Mouse (Mus musculus) liver, embryonic 11.5 days (tissue): ENCODE measurements around the gene Grm8. TPM values are rescaled to one million over a fixed set of nuclear protein-coding genes. Genes with fewer than 3 reads are reported as not detected.
"Not testable (repeated sequence)": the region's sequence is repeated elsewhere in the genome, so short reads cannot be mapped to it uniquely, and the experiment has no call there.

Source experiments
- ATAC-seq: fragments of 200-750 bp; cut with Nextera tagmentation; replicated peaks from 2 replicates; pipeline ENCODE4 v1.8.0; 2017; ENCODE audit warnings: moderate number of reproducible peaks, mild to moderate bottlenecking, moderate TSS enrichment, moderate library complexity; ENCODE audit not compliant: low FRiP score
- DNase-seq: peaks from one replicate; pipeline ENCODE4 v3.0.0-alpha.2; 2017; ENCODE audit warnings: low spot score
- H3K27ac ChIP-seq: fragments of 300-500 bp; sonication (generic); 2 replicates; pipeline ENCODE4 v1.5.1; 2014; ENCODE audit warnings: mild to moderate bottlenecking, low read depth, low read length, control low read depth
- H3K27me3 ChIP-seq: fragments of 300-500 bp; sonication (generic); replicated peaks from 2 replicates; pipeline ENCODE4 v1.6.1; 2014; ENCODE audit warnings: low read length, mixed read lengths; ENCODE audit not compliant: control insufficient read depth, insufficient read depth
- H3K36me3 ChIP-seq: fragments of 300-500 bp; sonication (generic); 2 replicates; pipeline ENCODE4 v1.6.1; 2014; ENCODE audit warnings: mild to moderate bottlenecking, low read length, moderate library complexity, mixed read lengths; ENCODE audit not compliant: control insufficient read depth, insufficient read depth
- H3K4me1 ChIP-seq: fragments of 300-500 bp; sonication (generic); replicated peaks from 2 replicates; pipeline ENCODE4 v1.6.1; 2014; ENCODE audit warnings: low read length, mixed read lengths; ENCODE audit not compliant: control insufficient read depth, insufficient read depth
- H3K4me2 ChIP-seq: fragments of 300-500 bp; sonication (generic); 2 replicates; pipeline ENCODE4 v1.6.1; 2014; ENCODE audit warnings: mild to moderate bottlenecking, control low read depth, moderate library complexity
- H3K4me3 ChIP-seq: fragments of 300-500 bp; sonication (generic); 2 replicates; pipeline ENCODE4 v1.5.1; 2014; ENCODE audit warnings: low read depth, low read length, control low read depth
- H3K9ac ChIP-seq: fragments of 300-500 bp; sonication (generic); 2 replicates; pipeline ENCODE4 v1.6.1; 2014; ENCODE audit warnings: low read depth, low read length, control low read depth
- H3K9me3 ChIP-seq: fragments of 300-500 bp; sonication (generic); 2 replicates; pipeline ENCODE4 v1.6.1; 2016; ENCODE audit warnings: low read length, inconsistent platforms, mixed read lengths; ENCODE audit not compliant: control insufficient read depth
- WGBS: fragments of 180-500 bp; shearing (Covaris S2); extraction: QIAGEN DNeasy Blood & Tissue Kit; methylation state at CpG from one replicate; pipeline ENCODE4 v1.1.7; 2014; 5-methylcytosine and 5-hydroxymethylcytosine counted together
- polyA plus RNA-seq: library from polyadenylated mRNA; unstranded; fragments of >200 nt; fragmentation: Nextera tagmentation; extraction: Ambion mirVana; gene quantifications from 2 replicates; pipeline ENCODE4 v1.2.1, GENCODE M21; 2014

The Grm8 gene
- polyA plus RNA-seq, 1 experiment from 2014 or later = 0.29 TPM

GRCm38 (mm10) chr6:27888391-27888790 lies 246.6 kb downstream of the Grm8 start:
- DNase-seq = no peak
- Histone ChIP-seq H3K36me3 (no peaks in the 10 kb centered on the region), H3K4me3 (no peak overlapping the region), H3K9me3 (no peaks in the 10 kb centered on the region), H3K27ac (no peak overlapping the region), H3K9ac (no peak overlapping the region), H3K27me3 (no peaks in the 10 kb centered on the region), H3K4me1 (no peaks in the 10 kb centered on the region), H3K4me2 (no peak overlapping the region)
- 74% methylated on average over 2 of the region's 2 CpGs for whole genome bisulfite sequencing
- ATAC-seq = peak; percentile 32; the same call in 1 of the 2 replicates

GRCm38 (mm10) chr6:27887922-27888321 lies 247.1 kb downstream of the Grm8 start:
- Histone ChIP-seq H3K4me3 (no peak overlapping the region), H3K4me1 (no peaks in the 10 kb centered on the region), H3K36me3 (no peaks in the 10 kb centered on the region), H3K9me3 (no peaks in the 10 kb centered on the region), H3K4me2 (no peak overlapping the region), H3K27ac (no peak overlapping the region), H3K27me3 (no peaks in the 10 kb centered on the region), H3K9ac (no peak overlapping the region)
- ATAC-seq (peak; percentile 99), DNase-seq (no peak)
- 48% methylated on average over 1 of the region's 1 CpGs for whole genome bisulfite sequencing

- H3K27me3 ChIP-seq = no peaks in the 10 kb centered on the region
- whole genome bisulfite sequencing = 40% methylated on average over 1 of the region's 1 CpGs
- H3K9ac ChIP-seq = no peak overlapping the region
- H3K9me3 ChIP-seq = no peaks in the 10 kb centered on the region
- DNase-seq = no peak
- H3K4me3 ChIP-seq = no peak overlapping the region
- H3K27ac ChIP-seq = no peak overlapping the region
- H3K4me1 ChIP-seq = no peaks in the 10 kb centered on the region
- H3K36me3 ChIP-seq = no peaks in the 10 kb centered on the region
- no peak for ATAC-seq
- H3K4me2 ChIP-seq = no peak overlapping the region
Observed at GRCm38 (mm10) chr6:27885786-27886185, 249.2 kb downstream of the Grm8 start.

- WGBS = 70% methylated on average over 1 of the region's 1 CpGs
- no peak overlapping the region for H3K4me2 ChIP-seq
- H3K27me3 ChIP-seq = no peaks in the 10 kb centered on the region
- H3K27ac ChIP-seq = no peak overlapping the region
- DNase-seq (no peak), ATAC-seq (no peak)
- H3K36me3 ChIP-seq = no peaks in the 10 kb centered on the region
- H3K4me3 ChIP-seq = no peak overlapping the region
- no peak overlapping the region for H3K9ac ChIP-seq
- no peaks in the 10 kb centered on the region for H3K4me1 ChIP-seq
- H3K9me3 ChIP-seq = no peaks in the 10 kb centered on the region
Observed at GRCm38 (mm10) chr6:27849644-27850043, 285.3 kb downstream of the Grm8 start.

- 79% methylated on average over 1 of the region's 1 CpGs for WGBS
- H3K27ac ChIP-seq = no peak overlapping the region
- DNase-seq (no peak), ATAC-seq (no peak)
- no peak overlapping the region for H3K4me2 ChIP-seq
- H3K36me3 ChIP-seq = no peaks in the 10 kb centered on the region
- no peaks in the 10 kb centered on the region for H3K9me3 ChIP-seq
- no peak overlapping the region for H3K4me3 ChIP-seq
- H3K27me3 ChIP-seq = no peaks in the 10 kb centered on the region
- H3K4me1 ChIP-seq = no peaks in the 10 kb centered on the region
- H3K9ac ChIP-seq = no peak overlapping the region
Observed at GRCm38 (mm10) chr6:27836159-27836558, 298.8 kb downstream of the Grm8 start.

GRCm38 (mm10) chr6:27819735-27820134 lies 315.2 kb downstream of the Grm8 start:
- H3K4me1 ChIP-seq, ATAC-seq, DNase-seq, H3K9ac ChIP-seq, H3K36me3 ChIP-seq, H3K27ac ChIP-seq, H3K4me3 ChIP-seq, H3K4me2 ChIP-seq, H3K27me3 ChIP-seq, H3K9me3 ChIP-seq: not testable (repeated sequence)
- 86% methylated on average over 2 of the region's 2 CpGs for WGBS

- H3K9me3 ChIP-seq = no peaks in the 10 kb centered on the region
- no peak overlapping the region for H3K27ac ChIP-seq
- H3K9ac ChIP-seq = no peak overlapping the region
- H3K27me3 ChIP-seq = no peaks in the 10 kb centered on the region
- H3K4me3 ChIP-seq = no peak overlapping the region
- no peak overlapping the region for H3K4me2 ChIP-seq
- 77% methylated on average over 5 of the region's 5 CpGs for WGBS
- H3K4me1 ChIP-seq = no peaks in the 10 kb centered on the region
- no peak for DNase-seq
- no peak for ATAC-seq
- no peaks in the 10 kb centered on the region for H3K36me3 ChIP-seq
Observed at GRCm38 (mm10) chr6:27812789-27813188, 322.2 kb downstream of the Grm8 start.

- Histone ChIP-seq H3K4me3 (no peak overlapping the region), H3K27me3 (no peaks in the 10 kb centered on the region), H3K36me3 (no peaks in the 10 kb centered on the region), H3K4me1 (no peaks in the 10 kb centered on the region), H3K9me3 (no peaks in the 10 kb centered on the region), H3K4me2 (no peak overlapping the region), H3K27ac (no peak overlapping the region), H3K9ac (no peak overlapping the region)
- DNase-seq (no peak), ATAC-seq (no peak)
- WGBS = 85% methylated on average over 6 of the region's 6 CpGs
Observed at GRCm38 (mm10) chr6:27809996-27810395, 325.0 kb downstream of the Grm8 start.

GRCm38 (mm10) chr6:27806741-27807140 lies 328.2 kb downstream of the Grm8 start:
- no peaks in the 10 kb centered on the region for H3K9me3 ChIP-seq
- H3K4me1 ChIP-seq = no peaks in the 10 kb centered on the region
- H3K4me2 ChIP-seq = no peak overlapping the region
- ATAC-seq (no peak), DNase-seq (no peak)
- H3K27ac ChIP-seq = no peak overlapping the region
- H3K4me3 ChIP-seq = no peak overlapping the region
- no peaks in the 10 kb centered on the region for H3K36me3 ChIP-seq
- no peak overlapping the region for H3K9ac ChIP-seq
- H3K27me3 ChIP-seq = no peaks in the 10 kb centered on the region
